Mouse (Mus musculus) NIH3T3 (cell line): ENCODE measurements around the gene Sp100.

Experiments
- DNase-seq: peaks from one replicate; pipeline ENCODE4 v3.0.0-alpha.2; 2012; ENCODE audit warnings: low read depth

Gene Sp100

DNA sequence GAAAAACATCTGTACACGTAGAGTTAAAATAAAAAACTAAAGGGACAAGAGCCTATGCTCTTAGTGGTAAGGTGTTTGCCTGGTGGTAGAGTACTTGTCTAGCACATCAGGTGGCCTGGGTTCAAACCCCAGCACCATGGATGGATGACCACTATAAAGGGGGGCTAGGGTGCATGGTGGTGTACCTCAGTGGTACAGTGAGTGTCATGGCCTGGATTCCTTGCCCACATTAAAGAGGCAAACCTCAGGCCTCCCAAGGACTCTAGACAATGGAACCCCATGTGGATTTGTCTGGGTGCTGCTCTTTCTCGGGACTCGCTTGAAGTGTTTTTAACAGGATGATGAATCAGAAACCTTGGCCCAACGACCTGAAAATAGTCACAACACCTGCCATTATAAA is 52.7 kb downstream of the Sp100 start:
- no peak for DNase-seq

- peak; percentile 54 for DNase-seq
Measured at GRCm38 (mm10) chr1:85703245-85704186, 53.7 kb downstream of the Sp100 start.

- no peak for DNase-seq
Measured at GRCm38 (mm10) chr1:85705552-85705951, 55.8 kb downstream of the Sp100 start.

- no peak for DNase-seq
Measured at GRCm38 (mm10) chr1:85706754-85707153, 57.0 kb downstream of the Sp100 start.

DNA sequence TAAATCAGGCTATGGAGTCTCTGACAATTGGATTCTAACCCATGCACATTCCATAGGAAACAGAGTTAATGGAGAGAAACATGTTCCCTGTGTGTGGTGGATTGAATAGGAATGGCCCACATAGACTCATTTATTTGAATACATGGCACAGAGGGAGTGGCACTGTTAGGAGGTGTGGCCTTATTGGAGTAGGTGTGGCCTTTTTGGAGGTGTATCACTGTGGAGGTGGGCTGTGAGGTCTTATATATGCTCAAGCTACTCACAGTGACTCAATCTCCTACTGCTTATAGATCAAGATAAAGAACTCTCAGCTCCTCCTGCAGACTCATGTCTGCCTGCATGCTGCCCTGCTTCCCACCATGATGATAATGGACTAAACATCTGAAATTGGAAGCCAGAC is 64.7 kb downstream of the Sp100 start:
- no peak for DNase-seq

GRCm38 (mm10) chr1:85716447-85717027 is 66.7 kb downstream of the Sp100 start:
- DNase-seq = peak; percentile 7

GRCm38 (mm10) chr1:85719049-85719448 is 69.3 kb downstream of the Sp100 start:
- DNase-seq = no peak

GRCm38 (mm10) chr1:85720220-85720893 is 70.6 kb downstream of the Sp100 start:
- DNase-seq = no peak

GRCm38 (mm10) chr1:85730471-85730870 is 80.7 kb downstream of the Sp100 start:
- no peak for DNase-seq

DNA sequence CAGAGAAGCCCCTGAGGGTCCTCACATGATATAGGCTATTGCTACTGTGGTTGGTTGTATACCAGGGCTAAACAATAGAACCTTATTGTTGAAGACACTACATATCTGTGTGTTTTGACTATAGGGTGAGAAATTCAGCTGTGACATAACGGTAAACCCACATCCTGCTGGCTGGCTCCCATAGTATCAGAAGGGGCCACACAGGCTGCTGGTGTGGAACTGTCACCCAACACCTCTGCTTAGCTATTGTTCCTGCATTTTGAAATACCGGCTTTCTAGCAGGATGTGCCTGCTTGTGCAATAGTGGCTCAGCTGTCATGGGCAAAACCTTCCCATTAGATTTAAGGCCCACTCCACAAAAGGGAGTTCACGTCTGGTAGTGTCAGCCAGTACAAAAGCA is 82.8 kb downstream of the Sp100 start:
- DNase-seq = no peak

GRCm38 (mm10) chr1:85734511-85734910 is 84.7 kb downstream of the Sp100 start:
- DNase-seq = no peak

DNA sequence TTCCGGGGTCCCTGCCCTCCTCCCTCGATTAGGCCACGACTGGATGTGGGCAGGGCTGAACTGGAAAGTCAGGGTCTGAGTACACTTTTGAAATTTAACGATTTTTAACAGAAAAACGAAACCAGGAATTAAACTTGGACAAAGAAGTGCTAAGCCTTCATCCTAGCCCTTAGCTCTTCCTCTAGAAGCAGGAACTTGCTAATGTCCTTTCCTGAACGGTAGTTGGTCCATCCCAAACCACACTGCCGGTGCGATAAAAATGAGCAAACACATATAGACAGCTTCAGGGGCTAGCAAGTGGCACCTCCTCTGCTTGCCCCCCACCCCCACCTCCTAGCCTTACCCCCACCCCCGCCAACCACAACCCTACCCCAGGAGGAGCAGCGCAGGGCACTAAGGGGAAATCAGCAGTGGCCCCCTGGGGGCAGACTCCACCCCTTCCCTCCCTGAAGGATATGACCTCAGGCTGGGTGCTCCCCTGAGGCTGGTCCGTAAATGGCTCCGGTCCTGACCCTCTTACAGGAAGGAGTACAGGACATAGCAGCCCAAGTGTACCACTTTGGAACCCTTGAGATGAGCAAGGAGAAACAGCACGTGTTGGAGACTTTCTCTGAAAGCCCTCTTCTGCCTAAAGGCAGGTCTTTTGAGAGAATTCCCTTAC is 85.8 kb downstream of the Sp100 start:
- DNase-seq = peak; percentile 15

DNA sequence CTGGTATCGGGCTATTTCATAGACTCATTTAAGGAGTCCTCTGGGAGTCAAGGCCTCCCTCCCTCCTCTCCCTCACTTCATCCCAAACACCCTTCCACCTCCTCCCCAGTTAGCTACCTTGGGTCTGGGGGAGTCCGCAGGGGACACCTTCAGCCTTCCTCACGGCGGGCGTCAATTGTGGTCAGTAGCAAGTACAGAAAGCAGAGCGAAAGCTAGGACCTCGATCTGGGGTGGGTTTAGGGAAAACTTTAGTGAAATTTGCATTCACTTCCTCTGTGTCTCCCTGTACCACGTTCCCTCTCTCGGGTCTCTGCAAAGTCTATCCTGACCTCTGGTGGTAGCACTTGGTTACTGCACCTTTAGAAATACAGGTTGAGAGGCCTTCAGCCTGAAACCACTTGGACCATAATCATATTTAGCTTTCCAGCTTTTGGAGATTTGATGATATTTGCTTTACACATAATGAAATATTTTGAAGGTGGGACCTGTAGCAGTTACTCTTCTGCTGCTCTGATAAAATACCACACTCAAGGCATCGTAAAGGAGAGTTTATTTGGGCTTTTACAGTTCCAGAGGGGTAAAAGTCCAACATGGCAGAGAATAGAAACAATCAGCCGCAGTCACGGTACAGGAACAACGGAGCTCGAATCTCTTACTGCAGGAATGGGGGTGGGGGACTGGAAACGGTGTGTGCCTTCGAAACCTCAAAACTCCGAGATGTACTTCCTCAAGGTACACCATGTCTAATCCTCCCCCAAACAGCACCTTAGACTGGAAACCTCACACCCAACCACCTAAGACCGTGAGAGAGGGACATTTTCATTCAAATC is 86.8 kb downstream of the Sp100 start:
- peak; percentile 90 for DNase-seq

GRCm38 (mm10) chr1:85739000-85739399 is 89.2 kb downstream of the Sp100 start:
- no peak for DNase-seq

- no peak for DNase-seq
Measured at GRCm38 (mm10) chr1:85739819-85740218, 90.0 kb downstream of the Sp100 start.

DNA sequence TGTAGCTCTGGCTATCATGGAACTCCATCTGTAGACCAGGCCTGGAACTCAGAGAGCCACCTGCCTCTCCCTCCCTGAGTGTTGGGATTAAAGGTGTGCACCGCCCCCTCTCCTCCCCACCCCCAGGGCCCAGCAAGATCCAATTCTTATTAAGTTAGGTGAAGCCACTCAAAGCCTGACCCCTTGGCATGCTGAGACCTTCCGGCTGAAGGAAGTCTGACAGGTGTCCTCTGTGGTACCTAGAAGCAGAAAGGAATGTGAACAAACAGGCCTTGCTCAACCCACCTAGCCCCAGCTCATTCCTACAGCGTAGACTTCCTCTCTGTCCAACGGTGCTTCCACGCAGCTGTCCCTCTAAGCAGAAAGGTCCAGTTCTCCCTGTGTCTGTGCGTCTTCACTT is 91.1 kb downstream of the Sp100 start:
- no peak for DNase-seq

- no peak for DNase-seq
Measured at GRCm38 (mm10) chr1:85742333-85742732, 92.5 kb downstream of the Sp100 start.

DNA sequence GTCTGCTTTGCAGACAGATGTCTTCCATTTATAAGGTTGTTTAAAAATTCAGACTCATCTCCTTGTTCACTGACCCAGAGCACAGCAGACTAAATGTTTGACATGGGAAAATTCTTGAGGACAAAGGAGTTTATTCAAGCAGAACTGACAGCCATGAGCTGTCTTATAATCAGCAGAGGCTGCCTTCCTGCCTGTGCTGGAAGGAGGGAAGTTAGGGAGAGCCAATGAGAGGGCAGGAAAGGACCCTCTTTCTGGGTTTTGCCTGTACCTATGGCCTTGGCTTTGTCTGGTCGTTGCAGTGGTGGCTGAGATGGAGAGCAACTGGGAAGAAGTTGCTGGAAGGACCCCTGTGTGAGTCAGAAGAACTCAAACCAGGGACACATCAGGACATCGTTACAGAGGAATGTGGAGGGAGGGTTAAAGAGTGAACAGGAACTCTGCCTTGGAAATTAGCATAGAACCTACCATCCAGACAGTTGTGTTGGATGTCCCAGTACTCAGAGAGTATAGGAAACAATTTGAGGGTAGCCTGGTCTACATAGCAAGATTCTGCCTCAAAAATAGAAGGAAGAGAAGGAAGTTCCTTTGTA is 93.2 kb downstream of the Sp100 start:
- DNase-seq = no peak

GRCm38 (mm10) chr1:85744539-85744938 is 94.8 kb downstream of the Sp100 start:
- no peak for DNase-seq

- DNase-seq = no peak
Measured at GRCm38 (mm10) chr1:85746511-85746910, 96.7 kb downstream of the Sp100 start.

GRCm38 (mm10) chr1:85749829-85750228 is 100.0 kb downstream of the Sp100 start:
- DNase-seq = no peak
